Mouse (Mus musculus): ENCODE results near the gene Gm9376. TPM values are rescaled to one million over a fixed set of nuclear protein-coding genes. Genes with fewer than 3 reads are reported as not detected.

Gene Gm9376
- polyA plus RNA-seq (2015; fragmentation: Nextera tagmentation; extraction: Ambion mirVana) = not detected in 2 replicates

- H3K27me3 ChIP-seq (ENCODE audit: control insufficient read depth, insufficient read depth, low read depth, low read length) = no peaks in the 10 kb centered on the region
- ATAC-seq (ENCODE audit: low read depth) = no peak
- no peaks in the 10 kb centered on the region for H3K4me1 ChIP-seq (ENCODE audit: control insufficient read depth, low read depth, low read length)
- H3K4me3 ChIP-seq (ENCODE audit: low read depth, low read length) = no peak within 1 kb of the TSS
- H3K4me2 ChIP-seq (ENCODE audit: low read depth, low read length) = no peak within 1 kb of the TSS
- H3K27ac ChIP-seq (ENCODE audit: low read length) = no peak within 1 kb of the TSS
- H3K36me3 ChIP-seq (ENCODE audit: control insufficient read depth, insufficient read depth) = no peaks in the 10 kb centered on the region
- WGBS (ENCODE audit: insufficient replicate concordance) = 71% methylated on average over 2 of the region's 2 CpGs
- no peak within 1 kb of the TSS for H3K9ac ChIP-seq (ENCODE audit: low read depth, low read length)
- no peaks in the 10 kb centered on the region for H3K9me3 ChIP-seq (replicated peaks; ENCODE audit: control insufficient read depth, low read length)
Measured at GRCm38 (mm10) chr14:118266660-118267059, at the start of gene Gm9376. Gm9376 (plus strand) TSS chr14:118266960.

- Histone ChIP-seq H3K27ac (ENCODE audit: low read length) (no peak overlapping the region), H3K4me1 (ENCODE audit: control insufficient read depth, low read depth, low read length) (no peaks in the 10 kb centered on the region), H3K36me3 (ENCODE audit: control insufficient read depth, insufficient read depth) (no peaks in the 10 kb centered on the region), H3K4me3 (ENCODE audit: low read depth, low read length) (no peak overlapping the region), H3K27me3 (ENCODE audit: control insufficient read depth, insufficient read depth, low read depth, low read length) (peaks cover 26% of the 10 kb centered on the region), H3K9ac (ENCODE audit: low read depth, low read length) (no peak overlapping the region), H3K4me2 (ENCODE audit: low read depth, low read length) (no peak overlapping the region), H3K9me3 (replicated peaks; ENCODE audit: control insufficient read depth, low read length) (no peaks in the 10 kb centered on the region)
- ATAC-seq (ENCODE audit: low read depth) = no peak
- WGBS (ENCODE audit: insufficient replicate concordance) = 51% methylated on average over 1 of the region's 1 CpGs
Measured at GRCm38 (mm10) chr14:118220885-118221284, 45.9 kb upstream of the Gm9376 start.

GRCm38 (mm10) chr14:118225061-118225743 lies 41.6 kb upstream of the Gm9376 start:
- Histone ChIP-seq H3K27me3 (ENCODE audit: control insufficient read depth, insufficient read depth, low read depth, low read length) (peaks cover 69% of the 10 kb centered on the region), H3K9ac (ENCODE audit: low read depth, low read length) (no peak overlapping the region)
- WGBS (ENCODE audit: insufficient replicate concordance) = 18% methylated on average over 16 of the region's 16 CpGs

GRCm38 (mm10) chr14:118225911-118226310 lies 40.8 kb upstream of the Gm9376 start:
- Histone ChIP-seq H3K27ac (ENCODE audit: low read length) (no peak overlapping the region), H3K4me2 (ENCODE audit: low read depth, low read length) (no peak overlapping the region), H3K27me3 (ENCODE audit: control insufficient read depth, insufficient read depth, low read depth, low read length) (peaks cover 76% of the 10 kb centered on the region), H3K36me3 (ENCODE audit: control insufficient read depth, insufficient read depth) (no peaks in the 10 kb centered on the region), H3K4me3 (ENCODE audit: low read depth, low read length) (no peak overlapping the region), H3K9me3 (replicated peaks; ENCODE audit: control insufficient read depth, low read length) (no peaks in the 10 kb centered on the region), H3K4me1 (ENCODE audit: control insufficient read depth, low read depth, low read length) (no peaks in the 10 kb centered on the region), H3K9ac (ENCODE audit: low read depth, low read length) (no peak overlapping the region)
- under 1% methylated on average over 21 of the region's 21 CpGs for WGBS (ENCODE audit: insufficient replicate concordance)
- no peak for ATAC-seq (ENCODE audit: low read depth)

More at GRCm38 (mm10) chr14:118225061-118225743, 41.6 kb upstream of the Gm9376 start:
- Histone ChIP-seq H3K9me3 (replicated peaks; ENCODE audit: control insufficient read depth, low read length) (no peaks in the 10 kb centered on the region), H3K4me3 (ENCODE audit: low read depth, low read length) (no peak overlapping the region), H3K4me2 (ENCODE audit: low read depth, low read length) (no peak overlapping the region), H3K27ac (ENCODE audit: low read length) (no peak overlapping the region), H3K4me1 (ENCODE audit: control insufficient read depth, low read depth, low read length) (no peaks in the 10 kb centered on the region), H3K36me3 (ENCODE audit: control insufficient read depth, insufficient read depth) (no peaks in the 10 kb centered on the region)
- no peak for ATAC-seq (ENCODE audit: low read depth)

GRCm38 (mm10) chr14:118226471-118227155 lies 40.1 kb upstream of the Gm9376 start:
- Histone ChIP-seq H3K4me3 (ENCODE audit: low read depth, low read length) (no peak overlapping the region), H3K27ac (ENCODE audit: low read length) (no peak overlapping the region), H3K36me3 (ENCODE audit: control insufficient read depth, insufficient read depth) (no peaks in the 10 kb centered on the region), H3K27me3 (ENCODE audit: control insufficient read depth, insufficient read depth, low read depth, low read length) (peaks cover 83% of the 10 kb centered on the region), H3K9ac (ENCODE audit: low read depth, low read length) (no peak overlapping the region), H3K9me3 (replicated peaks; ENCODE audit: control insufficient read depth, low read length) (no peaks in the 10 kb centered on the region), H3K4me2 (ENCODE audit: low read depth, low read length) (no peak overlapping the region), H3K4me1 (ENCODE audit: control insufficient read depth, low read depth, low read length) (no peaks in the 10 kb centered on the region)
- no peak for ATAC-seq (ENCODE audit: low read depth)
- WGBS (ENCODE audit: insufficient replicate concordance) = 2% methylated on average over 21 of the region's 21 CpGs

GRCm38 (mm10) chr14:118232381-118232970 lies 34.3 kb upstream of the Gm9376 start:
- no peak overlapping the region for H3K9ac ChIP-seq (ENCODE audit: low read depth, low read length)
- no peaks in the 10 kb centered on the region; the same call in none of the 2 replicates for H3K4me1 ChIP-seq (ENCODE audit: control insufficient read depth, low read depth, low read length)
- H3K4me2 ChIP-seq (ENCODE audit: low read depth, low read length) = no peak overlapping the region
- no peak overlapping the region for H3K4me3 ChIP-seq (ENCODE audit: low read depth, low read length)
- H3K36me3 ChIP-seq (ENCODE audit: control insufficient read depth, insufficient read depth) = no peaks in the 10 kb centered on the region
- 7% methylated on average over 8 of the region's 8 CpGs for WGBS (ENCODE audit: insufficient replicate concordance)
- H3K27me3 ChIP-seq (ENCODE audit: control insufficient read depth, insufficient read depth, low read depth, low read length) = peaks cover 98% of the 10 kb centered on the region
- ATAC-seq (ENCODE audit: low read depth) = no peak
- H3K9me3 ChIP-seq (replicated peaks; ENCODE audit: control insufficient read depth, low read length) = no peaks in the 10 kb centered on the region
- H3K27ac ChIP-seq (ENCODE audit: low read length) = no peak overlapping the region

- Histone ChIP-seq H3K9me3 (replicated peaks; ENCODE audit: control insufficient read depth, low read length) (no peaks in the 10 kb centered on the region), H3K36me3 (ENCODE audit: control insufficient read depth, insufficient read depth) (no peaks in the 10 kb centered on the region), H3K27ac (ENCODE audit: low read length) (no peak overlapping the region), H3K9ac (ENCODE audit: low read depth, low read length) (no peak overlapping the region), H3K4me3 (ENCODE audit: low read depth, low read length) (no peak overlapping the region), H3K4me2 (ENCODE audit: low read depth, low read length) (no peak overlapping the region), H3K4me1 (ENCODE audit: control insufficient read depth, low read depth, low read length) (no peaks in the 10 kb centered on the region; the same call in none of the 2 replicates), H3K27me3 (ENCODE audit: control insufficient read depth, insufficient read depth, low read depth, low read length) (peaks cover 94% of the 10 kb centered on the region)
- WGBS (ENCODE audit: insufficient replicate concordance) = 3% methylated on average over 26 of the region's 26 CpGs
- ATAC-seq (ENCODE audit: low read depth) = no peak
Measured at GRCm38 (mm10) chr14:118233786-118234540, 32.8 kb upstream of the Gm9376 start.

- Histone ChIP-seq H3K4me3 (ENCODE audit: low read depth, low read length) (peak overlapping the region; percentile 52), H3K36me3 (ENCODE audit: control insufficient read depth, insufficient read depth) (no peaks in the 10 kb centered on the region), H3K4me2 (ENCODE audit: low read depth, low read length) (peak overlapping the region; percentile 65), H3K27ac (ENCODE audit: low read length) (no peak overlapping the region), H3K4me1 (ENCODE audit: control insufficient read depth, low read depth, low read length) (no peaks in the 10 kb centered on the region; the same call in none of the 2 replicates), H3K9ac (ENCODE audit: low read depth, low read length) (no peak overlapping the region), H3K9me3 (replicated peaks; ENCODE audit: control insufficient read depth, low read length) (no peaks in the 10 kb centered on the region), H3K27me3 (ENCODE audit: control insufficient read depth, insufficient read depth, low read depth, low read length) (peaks cover 94% of the 10 kb centered on the region)
- no peak for ATAC-seq (ENCODE audit: low read depth)
- WGBS (ENCODE audit: insufficient replicate concordance) = 1% methylated on average over 81 of the region's 84 CpGs
Measured at GRCm38 (mm10) chr14:118234541-118235210, 32.1 kb upstream of the Gm9376 start.
